Mouse (Mus musculus): Measurements from ENCODE around the gene Sp4.
A peak's percentile ranks its signal among the peaks of the same experiment; 100 is the strongest.

Sp4 gene

DNA sequence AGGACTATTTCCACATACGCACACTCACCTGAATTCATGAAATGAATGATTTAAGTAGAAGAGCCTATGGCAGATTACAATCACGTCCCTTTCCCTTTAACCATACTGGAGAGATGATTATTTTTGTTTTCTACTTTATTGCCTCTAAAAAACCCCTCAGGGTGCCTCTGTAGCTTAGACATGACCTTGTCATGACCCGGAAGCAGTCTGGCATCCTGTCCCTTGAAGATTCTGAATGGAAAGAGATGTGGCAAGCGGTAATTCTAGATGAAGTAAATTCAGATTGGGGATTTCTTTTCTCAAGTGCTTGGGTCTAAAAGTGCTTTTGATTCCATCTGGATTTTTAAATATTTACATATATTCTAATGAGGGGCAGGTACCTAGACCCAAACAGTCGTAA lies 24.9 kb downstream of the Sp4 start:
- no peak for DNase-seq (ENCODE audit: low spot score)

- no peak for DNase-seq (ENCODE audit: low spot score)
Observed at GRCm38 (mm10) chr12:118264905-118265304, 36.3 kb downstream of the Sp4 start.

- DNase-seq (ENCODE audit: low spot score), result no peak
Observed at GRCm38 (mm10) chr12:118263878-118264277, 37.4 kb downstream of the Sp4 start.

DNA sequence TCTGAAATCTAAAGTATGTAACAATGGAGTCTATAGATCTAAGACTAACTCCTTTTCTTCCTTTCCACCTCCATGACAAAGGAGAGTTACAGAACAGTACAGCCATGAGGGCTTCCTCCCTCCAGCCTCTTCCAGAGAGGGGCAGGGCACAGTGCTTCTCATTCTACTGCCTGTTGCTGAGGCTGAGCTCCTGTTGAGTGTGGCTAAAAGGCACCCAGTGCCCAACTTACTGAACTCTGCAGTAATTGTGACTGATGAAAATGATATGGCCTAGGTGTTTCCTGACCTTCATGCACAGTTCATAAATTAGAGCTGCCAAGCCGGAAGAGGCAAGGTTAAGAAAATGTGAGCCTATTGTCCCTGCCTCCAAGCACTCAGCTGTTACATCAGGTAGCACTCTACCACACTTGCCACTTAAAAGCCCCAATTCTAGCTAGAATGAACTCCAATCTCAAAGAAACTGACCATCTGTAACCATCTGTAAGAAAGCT lies 45.9 kb downstream of the Sp4 start:
- DNase-seq (ENCODE audit: low spot score), result no peak

DNA sequence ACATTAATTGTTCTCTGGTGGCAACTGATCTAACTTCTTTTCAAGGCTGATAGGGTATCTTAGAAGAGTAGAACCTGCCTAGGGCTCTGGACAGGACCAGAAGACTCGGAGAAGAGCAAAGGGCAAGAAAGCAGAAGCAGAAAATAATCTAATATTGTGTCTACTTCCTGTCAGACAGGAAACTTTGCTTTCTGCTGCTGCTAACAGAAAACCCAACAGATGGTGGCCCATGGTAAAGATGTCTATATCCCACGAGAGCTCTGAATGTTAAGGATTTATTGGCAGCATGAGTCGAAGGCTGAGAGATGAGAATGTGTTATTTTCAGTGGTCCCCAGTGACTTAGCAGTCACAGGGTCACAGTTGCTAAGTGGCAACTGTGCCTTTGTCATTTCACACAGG lies 80.1 kb downstream of the Sp4 start:
- no peak for DNase-seq (ENCODE audit: low spot score)

- DNase-seq (ENCODE audit: low spot score), result no peak
Observed at GRCm38 (mm10) chr12:118220062-118220461, 81.2 kb downstream of the Sp4 start.

DNA sequence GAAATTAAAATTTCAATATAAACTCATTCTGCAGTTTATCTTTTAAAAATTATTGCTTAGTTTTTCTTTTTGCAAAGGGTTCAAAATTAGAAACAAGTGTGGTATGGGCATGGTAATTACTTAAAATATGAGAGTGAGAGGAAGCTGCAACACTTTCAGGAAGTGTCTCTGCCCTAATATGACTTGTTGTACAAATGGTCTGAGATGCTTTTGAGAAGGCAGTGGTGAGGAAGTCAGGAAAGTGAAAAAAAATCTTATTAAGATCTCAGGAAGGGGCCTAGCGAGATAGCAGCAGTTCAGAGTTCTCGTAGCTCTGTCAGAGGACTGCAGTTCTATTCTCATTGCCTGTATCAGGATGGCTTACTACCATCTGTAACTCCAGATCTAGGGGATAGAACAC lies 89.1 kb downstream of the Sp4 start:
- DNase-seq (ENCODE audit: low spot score), result no peak

GRCm38 (mm10) chr12:118198386-118199093 lies 102.7 kb downstream of the Sp4 start, which contains the start of gene Dnah11:
Gene Dnah11, minus strand, starts transcription at chr12:118199043.
- DNase-seq (ENCODE audit: low spot score), result peak; percentile 77

- DNase-seq (ENCODE audit: low spot score), result no peak
Observed at GRCm38 (mm10) chr12:118196583-118196982, 104.7 kb downstream of the Sp4 start.

GRCm38 (mm10) chr12:118189535-118189934 lies 111.7 kb downstream of the Sp4 start:
- no peak for DNase-seq (ENCODE audit: low spot score)

- DNase-seq (ENCODE audit: low spot score), result no peak
Observed at GRCm38 (mm10) chr12:118187663-118188062, 113.6 kb downstream of the Sp4 start.

DNA sequence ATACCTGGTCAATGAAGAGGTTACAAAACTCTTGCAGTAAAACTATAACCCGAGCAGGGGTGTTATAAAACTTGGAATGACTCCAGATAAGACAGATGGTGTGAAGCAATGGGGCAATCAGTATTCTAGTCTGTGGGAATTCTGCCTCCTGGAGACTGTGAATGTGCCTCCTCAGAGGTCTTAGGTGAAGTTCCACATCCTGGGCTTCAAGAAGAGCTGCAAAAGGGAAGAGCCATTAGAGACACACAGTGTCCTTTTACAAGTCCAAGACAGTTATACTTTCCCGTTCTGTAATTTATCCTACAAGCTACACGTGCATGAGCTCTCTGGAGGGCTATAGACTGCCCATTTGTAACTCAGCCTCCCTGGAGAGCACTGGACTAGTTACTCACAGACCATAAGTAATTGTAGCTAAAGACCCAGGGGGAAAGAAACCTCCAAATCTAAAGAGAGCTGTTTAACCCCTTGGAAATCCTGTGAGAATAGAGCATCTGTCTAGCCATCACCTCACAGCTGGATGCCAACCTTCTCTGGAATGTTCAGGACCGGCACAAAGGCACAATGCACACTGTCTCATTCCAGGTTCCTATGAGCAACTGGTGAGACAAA lies 114.3 kb downstream of the Sp4 start:
- no peak for DNase-seq (ENCODE audit: low spot score)

DNA sequence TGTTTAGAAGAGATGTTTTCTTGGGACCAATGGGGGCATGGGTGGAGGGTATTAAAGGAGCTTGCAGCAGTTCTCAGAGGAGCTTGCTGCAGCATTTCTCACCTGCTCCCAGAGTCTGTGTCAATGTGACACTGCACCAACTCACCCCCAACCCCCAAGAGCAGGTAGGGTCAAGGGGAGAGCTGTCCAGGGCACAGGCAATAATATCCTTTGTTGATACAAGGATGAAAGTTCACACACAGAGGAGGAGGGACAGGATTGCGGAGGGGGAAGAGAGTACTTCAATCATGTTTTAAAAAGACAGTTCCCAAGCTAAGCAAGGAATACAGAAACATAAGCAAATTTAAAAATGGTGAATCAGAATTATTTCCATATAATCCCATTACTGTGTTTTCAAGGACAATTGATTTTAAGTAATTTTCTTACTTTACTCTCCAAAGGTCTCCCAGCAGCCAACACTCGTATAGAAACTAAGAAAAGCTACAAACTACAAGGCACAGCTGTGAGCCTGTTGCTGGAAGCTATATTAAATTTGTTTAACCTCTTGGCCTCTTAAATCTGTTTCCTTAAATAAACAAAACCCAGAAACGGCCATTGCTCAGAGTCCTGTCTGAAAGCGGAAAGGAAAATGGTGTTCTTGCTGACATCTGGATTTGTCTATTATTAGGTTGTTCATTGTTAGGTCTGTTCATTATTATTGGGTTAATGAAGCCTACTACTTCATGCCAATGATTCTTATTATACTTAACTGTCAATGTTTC lies 114.9 kb downstream of the Sp4 start:
- DNase-seq (ENCODE audit: low spot score), result no peak
